Mouse (Mus musculus) heart, postnatal 0 days (tissue): Measurements from ENCODE around the gene Mrps33.

ENCODE experiments used
- CTCF ChIP-seq: IDR thresholded peaks from 2 replicates; pipeline ENCODE4 v1.5.1; 2016; ENCODE audit warnings: antibody characterized with exemption, control low read depth, low read depth
- EP300 ChIP-seq: IDR thresholded peaks from 2 replicates; pipeline ENCODE4 v1.6.1; 2016; ENCODE audit warnings: antibody characterized with exemption, low read depth

GRCm38 (mm10) chr6:39818922-39819321 is 8.1 kb upstream of the Mrps33 start:
- TF ChIP-seq CTCF (no peak), EP300 (no peak)
